Mouse (Mus musculus) common myeloid progenitor, adult 5-6 weeks (primary cell): ENCODE data around the gene Tjp1. TPM values are rescaled to one million over a fixed set of nuclear protein-coding genes. Genes with fewer than 3 reads are reported as not detected.

Experiments used
- ATAC-seq: replicated peaks from 2 replicates; pipeline ENCODE4 v1.8.0; 2016; ENCODE audit warnings: low read depth, mild to moderate bottlenecking, moderate TSS enrichment, inconsistent platforms; ENCODE audit not compliant: poor library complexity, severe bottlenecking
- total RNA-seq: library from RNA; stranded (forward); fragments of 200-1000, 187-1606 nt; gene quantifications from 2 replicates; pipeline ENCODE4 v1.2.3, GENCODE M21; 2017

The Tjp1 gene
- total RNA-seq, 1 experiment from 2014 or later: 6.6 TPM

GRCm38 (mm10) chr7:65439518-65439917, 88.1 kb downstream of the Tjp1 start:
- ATAC-seq: no peak

GRCm38 (mm10) chr7:65438146-65438545, 89.4 kb downstream of the Tjp1 start:
- ATAC-seq: no peak

GRCm38 (mm10) chr7:65436921-65437320, 90.7 kb downstream of the Tjp1 start:
- ATAC-seq: no peak

- no peak for ATAC-seq
Measured at GRCm38 (mm10) chr7:65431018-65431695, 96.4 kb downstream of the Tjp1 start.

GRCm38 (mm10) chr7:65430401-65430800, 97.2 kb downstream of the Tjp1 start:
- no peak for ATAC-seq

GRCm38 (mm10) chr7:65424519-65424918, 103.1 kb downstream of the Tjp1 start:
- ATAC-seq: no peak

- no peak for ATAC-seq
Measured at GRCm38 (mm10) chr7:65422456-65422855, 105.1 kb downstream of the Tjp1 start.

- peak; percentile 85 for ATAC-seq
Measured at GRCm38 (mm10) chr7:65421451-65421850, 106.1 kb downstream of the Tjp1 start.

GRCm38 (mm10) chr7:65419926-65420325, 107.7 kb downstream of the Tjp1 start:
- ATAC-seq: no peak

- no peak for ATAC-seq
Measured at GRCm38 (mm10) chr7:65419012-65419411, 108.6 kb downstream of the Tjp1 start.

- ATAC-seq: no peak
Measured at GRCm38 (mm10) chr7:65418366-65418911, 109.1 kb downstream of the Tjp1 start.

GRCm38 (mm10) chr7:65417231-65418100, 110.1 kb downstream of the Tjp1 start:
- no peak for ATAC-seq

- no peak for ATAC-seq
Measured at GRCm38 (mm10) chr7:65416506-65416905, 111.1 kb downstream of the Tjp1 start.

- no peak for ATAC-seq
Measured at GRCm38 (mm10) chr7:65413946-65414945, 113.3 kb downstream of the Tjp1 start.

- ATAC-seq: peak; percentile 94
Measured at GRCm38 (mm10) chr7:65410668-65411067, 116.9 kb downstream of the Tjp1 start.

GRCm38 (mm10) chr7:65406427-65406826, 121.2 kb downstream of the Tjp1 start:
- no peak for ATAC-seq

GRCm38 (mm10) chr7:65402516-65402915, 125.1 kb downstream of the Tjp1 start:
- ATAC-seq: no peak

- no peak for ATAC-seq
Measured at GRCm38 (mm10) chr7:65401622-65402021, 126.0 kb downstream of the Tjp1 start.

GRCm38 (mm10) chr7:65395891-65396290, 131.7 kb downstream of the Tjp1 start:
- ATAC-seq: no peak

GRCm38 (mm10) chr7:65395166-65395565, 132.4 kb downstream of the Tjp1 start:
- ATAC-seq: no peak
